Mouse (Mus musculus): ENCODE data around the gene Pjvk. TPM values are rescaled to one million over a fixed set of nuclear protein-coding genes. Genes with fewer than 3 reads are reported as not detected.

The Pjvk gene
- polyA plus RNA-seq (2014; fragmentation: Illumina TruSeq; extraction: RNeasy Lipid Tissue Mini Kit (QIAGEN cat#74804); ENCODE audit: insufficient read depth, low read depth, low replicate concordance): not detected

GRCm38 (mm10) chr2:76647883-76648570 is at the start of gene Pjvk, which contains the start of gene Prkra:
TSS of gene Pjvk (plus strand) at chr2:76648476.
TSS of gene Prkra (minus strand) at chr2:76648015.

GRCm38 (mm10) chr2:76672966-76673392 is 24.7 kb downstream of the Pjvk start, which contains the start of gene Fkbp7:
TSS of gene Fkbp7 (minus strand) at chr2:76673116.

GRCm38 (mm10) chr2:76674725-76675427 is 26.6 kb downstream of the Pjvk start, which contains the start of gene Plekha3:
TSS of gene Plekha3 (plus strand) at chr2:76675281.

Other genes with a start within 250 kb of the Pjvk start
- gene Osbpl6, start 242.0 kb upstream of the Pjvk start, polyA plus RNA-seq (2014; fragmentation: Illumina TruSeq; extraction: RNeasy Lipid Tissue Mini Kit (QIAGEN cat#74804); ENCODE audit: insufficient read depth, low read depth, low replicate concordance): 13.1 TPM
- gene Prkra, start 461 bp upstream of the Pjvk start, polyA plus RNA-seq (2014; fragmentation: Illumina TruSeq; extraction: RNeasy Lipid Tissue Mini Kit (QIAGEN cat#74804); ENCODE audit: insufficient read depth, low read depth, low replicate concordance): 20.2 TPM
- 62.8 TPM for gene Fkbp7, start 24.6 kb downstream of the Pjvk start, polyA plus RNA-seq (2014; fragmentation: Illumina TruSeq; extraction: RNeasy Lipid Tissue Mini Kit (QIAGEN cat#74804); ENCODE audit: insufficient read depth, low read depth, low replicate concordance)
- 23.2 TPM for gene Plekha3, start 26.8 kb downstream of the Pjvk start, polyA plus RNA-seq (2014; fragmentation: Illumina TruSeq; extraction: RNeasy Lipid Tissue Mini Kit (QIAGEN cat#74804); ENCODE audit: insufficient read depth, low read depth, low replicate concordance)